Mouse (Mus musculus) kidney, embryonic 15.5 days (tissue): ENCODE measurements around the gene Lias. TPM values are rescaled to one million over a fixed set of nuclear protein-coding genes. Genes with fewer than 3 reads are reported as not detected.

Experiments
- ATAC-seq: fragments of 200-750 bp; cut with Nextera tagmentation; replicated peaks from 2 replicates; pipeline ENCODE4 v1.8.0; 2017; ENCODE audit warnings: moderate TSS enrichment; ENCODE audit not compliant: low FRiP score
- H3K27ac ChIP-seq: fragments of 300-500 bp; sonication (generic); 2 replicates; pipeline ENCODE4 v1.5.1; 2015; ENCODE audit warnings: mild to moderate bottlenecking, inconsistent platforms
- H3K27me3 ChIP-seq: fragments of 300-500 bp; sonication (generic); 2 replicates; pipeline ENCODE4 v1.6.1; 2015; ENCODE audit warnings: inconsistent platforms
- H3K36me3 ChIP-seq: fragments of 300-500 bp; sonication (generic); 2 replicates; pipeline ENCODE4 v1.6.1; 2015; ENCODE audit warnings: inconsistent platforms
- H3K4me1 ChIP-seq: fragments of 300-500 bp; sonication (generic); 2 replicates; pipeline ENCODE4 v1.6.1; 2015; ENCODE audit warnings: inconsistent platforms
- H3K4me2 ChIP-seq: fragments of 300-500 bp; sonication (generic); 2 replicates; pipeline ENCODE4 v1.6.1; 2015; ENCODE audit warnings: moderate library complexity, mild to moderate bottlenecking, inconsistent platforms
- H3K4me3 ChIP-seq: fragments of 300-500 bp; sonication (generic); replicated peaks from 2 replicates; pipeline ENCODE4 v1.5.1; 2015; ENCODE audit warnings: mild to moderate bottlenecking, inconsistent platforms
- H3K9ac ChIP-seq: fragments of 300-500 bp; sonication (generic); 2 replicates; pipeline ENCODE4 v1.6.1; 2015; ENCODE audit warnings: mild to moderate bottlenecking, inconsistent platforms
- H3K9me3 ChIP-seq: fragments of 300-500 bp; sonication (generic); replicated peaks from 2 replicates; pipeline ENCODE4 v1.6.1; 2016; ENCODE audit warnings: inconsistent platforms
- WGBS: fragments of 180-500 bp; shearing (Covaris S2); methylation state at CpG from one replicate; pipeline ENCODE4 v1.1.7; 2015; ENCODE audit warnings: mixed read lengths; 5-methylcytosine and 5-hydroxymethylcytosine counted together
- polyA plus RNA-seq: library from polyadenylated mRNA; unstranded; fragments of >200 nt; fragmentation: Nextera tagmentation; extraction: Ambion mirVana; gene quantifications from 2 replicates; pipeline ENCODE4 v1.2.1, GENCODE M21; 2015

The Lias gene
- 61.0 and 71.5 TPM in 2 replicates for polyA plus RNA-seq

GRCm38 (mm10) chr5:65390648-65391644 lies at the start of gene Lias, which contains the start of gene Rpl9:
Gene Lias, plus strand, starts transcription at chr5:65391497.
Gene Rpl9, minus strand, starts transcription at chr5:65391444.
- Histone ChIP-seq H3K4me1 (peaks cover 19% of the 10 kb centered on the region), H3K27me3 (no peaks in the 10 kb centered on the region), H3K4me2 (peak within 1 kb of the TSS; percentile 81), H3K9ac (peak within 1 kb of the TSS; percentile 90), H3K4me3 (peak within 1 kb of the TSS; percentile 67), H3K9me3 (no peaks in the 10 kb centered on the region), H3K36me3 (peaks cover 54% of the 10 kb centered on the region), H3K27ac (peak within 1 kb of the TSS; percentile 89)
- peak; percentile 96 for ATAC-seq
- WGBS = under 1% methylated on average over 83 of the region's 83 CpGs

- Histone ChIP-seq H3K4me3 (no peak within 1 kb of the TSS), H3K4me2 (peak within 1 kb of the TSS; percentile 31), H3K27ac (no peak within 1 kb of the TSS), H3K27me3 (no peaks in the 10 kb centered on the region), H3K9ac (no peak within 1 kb of the TSS), H3K36me3 (no peaks in the 10 kb centered on the region), H3K4me1 (0 out of 2 replicates have a peak, but pooled peaks cover 4% of the 10 kb centered on the region), H3K9me3 (no peaks in the 10 kb centered on the region)
- WGBS = 58% methylated on average over 15 of the region's 15 CpGs
- ATAC-seq = no peak
These were observed 43.1 kb upstream of the Lias start, which contains the start of gene Klb for GRCm38 (mm10) chr5:65348168-65348567. Gene Klb, plus strand, starts transcription at chr5:65348314.

GRCm38 (mm10) chr5:65350508-65350907 lies 40.8 kb upstream of the Lias start:
- Histone ChIP-seq H3K4me3 (no peak overlapping the region), H3K9me3 (no peaks in the 10 kb centered on the region), H3K4me1 (0 out of 2 replicates have a peak, but pooled peaks cover 4% of the 10 kb centered on the region), H3K4me2 (no peak overlapping the region), H3K27ac (no peak overlapping the region), H3K36me3 (no peaks in the 10 kb centered on the region), H3K27me3 (no peaks in the 10 kb centered on the region), H3K9ac (no peak overlapping the region)
- 57% methylated on average over 10 of the region's 10 CpGs for WGBS
- ATAC-seq = no peak

DNA sequence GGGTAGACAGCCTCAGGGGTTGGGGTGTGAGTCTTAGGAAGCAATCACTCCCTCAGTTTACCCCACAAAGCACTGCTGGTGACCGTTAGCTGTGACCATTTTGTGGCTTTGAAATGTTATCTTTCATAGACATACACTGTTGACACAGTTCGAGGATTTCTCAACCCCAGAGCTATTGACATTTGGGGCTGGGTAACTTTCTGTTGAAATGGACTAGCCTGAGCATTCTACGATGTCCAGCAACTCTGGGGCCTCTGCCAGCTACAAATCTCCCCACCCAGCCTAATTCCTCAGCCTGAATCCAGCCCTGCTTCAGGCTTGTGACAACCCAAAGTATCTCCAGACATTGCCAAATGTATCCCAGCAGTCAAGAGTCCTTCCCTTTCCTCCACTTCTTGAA lies 37.2 kb upstream of the Lias start:
- Histone ChIP-seq H3K4me2 (no peak overlapping the region), H3K9me3 (no peaks in the 10 kb centered on the region), H3K27me3 (no peaks in the 10 kb centered on the region), H3K9ac (no peak overlapping the region), H3K4me3 (no peak overlapping the region), H3K27ac (no peak overlapping the region), H3K36me3 (no peaks in the 10 kb centered on the region), H3K4me1 (no peaks in the 10 kb centered on the region)
- no peak for ATAC-seq
- WGBS = 88% methylated on average over 3 of the region's 3 CpGs

DNA sequence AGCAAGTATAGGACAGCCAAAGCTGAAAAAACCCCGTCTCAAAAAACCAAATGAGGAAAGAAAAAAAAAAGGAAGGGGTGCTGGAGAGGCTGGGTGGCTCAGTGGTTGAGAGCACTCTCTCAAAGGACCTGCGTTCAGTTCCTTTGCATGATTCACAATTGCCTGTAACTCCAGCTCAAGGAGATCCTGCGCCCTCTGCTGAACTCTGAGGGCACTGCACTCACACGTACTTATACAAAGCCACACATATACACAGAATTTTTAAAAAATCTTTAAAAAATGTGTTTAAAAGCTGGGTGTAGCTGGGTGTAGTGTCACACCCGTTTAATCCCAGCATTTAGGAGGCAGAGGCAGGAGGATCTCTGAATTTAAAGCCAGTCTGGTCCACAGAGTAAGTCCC lies 36.3 kb upstream of the Lias start:
- H3K36me3 ChIP-seq = no peaks in the 10 kb centered on the region
- no peak overlapping the region for H3K27ac ChIP-seq
- H3K9me3 ChIP-seq = no peaks in the 10 kb centered on the region
- WGBS = 78% methylated on average over 5 of the region's 5 CpGs
- no peak overlapping the region for H3K4me3 ChIP-seq
- no peak overlapping the region for H3K9ac ChIP-seq
- no peaks in the 10 kb centered on the region for H3K27me3 ChIP-seq
- H3K4me2 ChIP-seq = no peak overlapping the region
- no peak for ATAC-seq
- no peaks in the 10 kb centered on the region for H3K4me1 ChIP-seq

DNA sequence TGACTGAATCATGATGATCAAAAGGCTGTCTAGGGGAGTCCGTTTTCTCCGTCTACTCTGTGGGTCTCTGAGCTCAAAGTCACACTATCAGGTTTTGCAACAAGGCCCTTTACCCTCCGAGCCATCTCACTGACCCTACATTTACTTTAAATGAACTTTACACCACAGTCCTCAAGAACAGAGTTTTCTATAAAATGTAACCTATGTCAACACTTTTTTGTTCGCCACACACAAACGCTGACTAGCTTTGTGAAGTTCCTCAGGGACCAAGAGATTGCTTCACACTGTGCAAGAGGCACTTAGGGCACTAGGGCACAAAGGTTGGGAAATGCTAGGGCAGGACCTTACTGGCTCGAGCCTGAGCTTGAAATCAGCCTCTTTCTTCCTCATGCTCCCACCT lies 34.4 kb upstream of the Lias start:
- no peak for ATAC-seq
- Histone ChIP-seq H3K9ac (no peak overlapping the region), H3K36me3 (no peaks in the 10 kb centered on the region), H3K27ac (no peak overlapping the region), H3K4me1 (no peaks in the 10 kb centered on the region), H3K4me3 (no peak overlapping the region), H3K27me3 (no peaks in the 10 kb centered on the region), H3K9me3 (no peaks in the 10 kb centered on the region), H3K4me2 (no peak overlapping the region)
- WGBS = 76% methylated on average over 6 of the region's 6 CpGs

- ATAC-seq = no peak
- Histone ChIP-seq H3K27ac (no peak overlapping the region), H3K27me3 (no peaks in the 10 kb centered on the region), H3K9ac (no peak overlapping the region), H3K9me3 (no peaks in the 10 kb centered on the region), H3K4me2 (no peak overlapping the region), H3K4me3 (no peak overlapping the region), H3K4me1 (no peaks in the 10 kb centered on the region), H3K36me3 (no peaks in the 10 kb centered on the region)
- 80% methylated on average over 3 of the region's 3 CpGs for WGBS
These were observed 33.5 kb upstream of the Lias start for GRCm38 (mm10) chr5:65357771-65358170.

- H3K27me3 ChIP-seq = no peaks in the 10 kb centered on the region
- H3K9ac ChIP-seq = no peak overlapping the region
- no peaks in the 10 kb centered on the region for H3K36me3 ChIP-seq
- no peaks in the 10 kb centered on the region for H3K9me3 ChIP-seq
- no peak overlapping the region for H3K4me3 ChIP-seq
- peaks cover 3% of the 10 kb centered on the region; the same call in 1 of the 2 replicates for H3K4me1 ChIP-seq
- no peak overlapping the region for H3K4me2 ChIP-seq
- no peak overlapping the region for H3K27ac ChIP-seq
- no peak for ATAC-seq
- 87% methylated on average over 11 of the region's 11 CpGs for WGBS
These were observed 23.5 kb upstream of the Lias start for GRCm38 (mm10) chr5:65367837-65368236.

DNA sequence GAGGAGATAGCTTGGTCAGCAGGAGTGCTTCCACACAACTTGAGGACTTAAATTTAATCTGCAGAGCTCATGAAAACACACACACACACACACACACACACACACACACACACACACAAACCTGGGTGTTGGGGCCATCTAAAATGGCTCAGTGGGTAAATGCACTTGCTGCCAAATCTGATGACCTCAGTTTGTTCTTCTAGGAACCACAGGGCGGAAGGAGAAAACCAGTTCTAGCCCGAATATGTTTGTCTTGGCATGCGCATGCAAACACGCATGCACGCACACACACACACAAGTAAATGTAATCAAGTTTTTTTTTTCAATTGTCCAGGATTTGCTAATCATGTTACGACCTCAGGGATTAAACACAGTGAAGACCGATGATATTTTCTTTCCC lies 19.7 kb upstream of the Lias start:
- H3K27ac ChIP-seq = no peak overlapping the region
- no peaks in the 10 kb centered on the region for H3K36me3 ChIP-seq
- H3K4me2 ChIP-seq = no peak overlapping the region
- peaks cover 3% of the 10 kb centered on the region; the same call in 1 of the 2 replicates for H3K4me1 ChIP-seq
- H3K4me3 ChIP-seq = no peak overlapping the region
- no peak overlapping the region for H3K9ac ChIP-seq
- no peaks in the 10 kb centered on the region for H3K9me3 ChIP-seq
- WGBS = 87% methylated on average over 7 of the region's 7 CpGs
- no peak for ATAC-seq
- no peaks in the 10 kb centered on the region for H3K27me3 ChIP-seq

DNA sequence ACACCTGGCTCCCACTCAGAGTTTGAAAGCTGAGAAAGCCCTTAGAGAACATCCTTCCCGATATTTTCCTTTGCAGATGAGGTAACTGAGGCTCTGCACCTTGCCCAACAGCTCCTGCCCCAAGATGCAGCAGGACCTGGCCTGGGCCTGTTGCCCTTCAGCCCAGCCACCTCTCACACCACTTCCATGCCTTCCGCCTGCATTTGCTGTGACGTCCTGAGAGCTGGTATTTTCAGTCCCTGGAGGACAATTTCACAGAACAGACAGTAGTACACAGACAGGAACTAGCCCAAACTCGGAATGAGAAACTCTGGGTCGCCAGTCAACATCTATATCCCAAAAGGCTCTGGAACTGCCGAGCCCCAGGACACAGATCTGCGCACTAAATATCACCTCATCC lies 16.6 kb upstream of the Lias start:
- Histone ChIP-seq H3K4me1 (peaks cover 3% of the 10 kb centered on the region; the same call in 1 of the 2 replicates), H3K9me3 (no peaks in the 10 kb centered on the region), H3K4me3 (no peak overlapping the region), H3K36me3 (no peaks in the 10 kb centered on the region), H3K9ac (no peak overlapping the region), H3K27ac (no peak overlapping the region), H3K27me3 (no peaks in the 10 kb centered on the region), H3K4me2 (no peak overlapping the region)
- 82% methylated on average over 7 of the region's 7 CpGs for WGBS
- ATAC-seq = no peak

- no peaks in the 10 kb centered on the region for H3K9me3 ChIP-seq
- peaks cover 36% of the 10 kb centered on the region for H3K36me3 ChIP-seq
- no peak overlapping the region for H3K4me2 ChIP-seq
- no peak overlapping the region for H3K9ac ChIP-seq
- ATAC-seq = no peak
- H3K4me3 ChIP-seq = no peak overlapping the region
- no peak overlapping the region for H3K27ac ChIP-seq
- no peaks in the 10 kb centered on the region for H3K27me3 ChIP-seq
- 70% methylated on average over 2 of the region's 2 CpGs for WGBS
- H3K4me1 ChIP-seq = peaks cover 16% of the 10 kb centered on the region
These were observed 5.6 kb upstream of the Lias start for GRCm38 (mm10) chr5:65385704-65386103.

GRCm38 (mm10) chr5:65387008-65387867 lies 4.1 kb upstream of the Lias start:
- H3K27ac ChIP-seq = no peak overlapping the region
- peaks cover 36% of the 10 kb centered on the region for H3K36me3 ChIP-seq
- H3K4me2 ChIP-seq = no peak overlapping the region
- 78% methylated on average over 6 of the region's 6 CpGs for WGBS
- no peaks in the 10 kb centered on the region for H3K27me3 ChIP-seq
- peaks cover 17% of the 10 kb centered on the region for H3K4me1 ChIP-seq
- no peaks in the 10 kb centered on the region for H3K9me3 ChIP-seq
- no peak for ATAC-seq
- no peak overlapping the region for H3K4me3 ChIP-seq
- H3K9ac ChIP-seq = no peak overlapping the region
